Mouse (Mus musculus): Measurements from ENCODE around the gene Ugt1a9.

DNA sequence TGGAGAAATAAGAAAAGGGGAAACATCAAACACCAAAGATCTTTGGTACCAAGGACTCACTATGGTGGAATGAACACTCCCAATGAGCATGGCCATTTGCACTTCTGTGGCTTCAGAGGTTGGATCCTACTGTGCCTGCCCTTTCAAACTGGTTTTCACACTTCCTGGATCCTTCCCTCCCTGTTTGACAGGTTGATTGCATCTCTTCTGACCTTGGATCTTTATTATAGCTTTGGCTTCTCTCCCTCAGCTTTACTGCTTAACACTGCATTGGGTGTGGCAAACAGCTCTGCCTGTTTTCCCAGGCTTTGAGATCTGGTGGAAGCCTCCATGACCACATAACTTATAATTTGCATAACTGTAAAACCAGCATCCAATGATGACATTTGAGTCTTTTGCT lies 149.7 kb downstream of the Ugt1a9 start:
- TF ChIP-seq CTCF (IDR thresholded peaks at IDR 0.05; ENCODE audit: borderline replicate concordance, control insufficient read depth, extremely low read depth, insufficient read depth, low read length, poor library complexity) (no peak), POLR2A (IDR thresholded peaks at IDR 0.05; ENCODE audit: control insufficient read depth, extremely low read depth, insufficient read depth, low read length, poor library complexity) (no peak)

All from thymus, adult 2 months (tissue).